Mouse (Mus musculus) C2C12 (cell line): ENCODE results near the gene Ogfod1. TPM values are rescaled to one million over a fixed set of nuclear protein-coding genes. Genes with fewer than 3 reads are reported as not detected.

Experiments
- H3K27me3 ChIP-seq: one replicate; pipeline ENCODE4 v1.6.1; 2011; ENCODE audit not compliant: control insufficient read depth, insufficient read depth, insufficient read length
- H3K36me3 ChIP-seq: one replicate; pipeline ENCODE4 v1.6.1; 2011; ENCODE audit not compliant: control insufficient read depth, insufficient read depth
- H3K4me3 ChIP-seq: one replicate; pipeline ENCODE4 v1.5.1; 2011; ENCODE audit warnings: mild to moderate bottlenecking, control low read depth; ENCODE audit not compliant: poor library complexity, insufficient read depth, severe bottlenecking
- H3K79me2 ChIP-seq: one replicate; pipeline ENCODE4 v1.6.1; 2011; ENCODE audit not compliant: control insufficient read depth, insufficient read depth
- H3K79me3 ChIP-seq: one replicate; pipeline ENCODE4 v1.6.1; 2011; ENCODE audit warnings: low read depth, control low read depth
- H3ac ChIP-seq: one replicate; pipeline ENCODE3; 2011; ENCODE audit warnings: low read depth; ENCODE audit not compliant: control insufficient read depth, insufficient read length
- CEBPB ChIP-seq: IDR thresholded peaks from one replicate; pipeline ENCODE4 v1.6.1; 2011; ENCODE audit warnings: low read depth, mild to moderate bottlenecking, control low read depth, moderate library complexity
- CTCF ChIP-seq: IDR thresholded peaks from one replicate; pipeline ENCODE4 v1.5.1; 2011; ENCODE audit not compliant: control insufficient read depth, insufficient read depth, insufficient read length
- FOSL1 ChIP-seq: IDR thresholded peaks from one replicate; pipeline ENCODE4 v1.8.0; 2011; ENCODE audit warnings: mild to moderate bottlenecking, low read length; ENCODE audit not compliant: poor library complexity, insufficient read depth, severe bottlenecking
- MAX ChIP-seq: IDR thresholded peaks from one replicate; pipeline ENCODE4 v1.6.1; 2011; ENCODE audit warnings: mild to moderate bottlenecking, control low read depth
- MYOD1 ChIP-seq: IDR thresholded peaks from one replicate; pipeline ENCODE4 v1.6.1; 2011; ENCODE audit warnings: low read depth; ENCODE audit not compliant: control insufficient read depth, insufficient read length
- MYOG ChIP-seq: IDR thresholded peaks from one replicate; pipeline ENCODE4 v1.6.1; 2011; ENCODE audit not compliant: control insufficient read depth, insufficient read length; ENCODE audit errors: extremely low read depth
- USF1 ChIP-seq: IDR thresholded peaks from one replicate; pipeline ENCODE4 v1.6.1; 2011; ENCODE audit warnings: low read depth, mild to moderate bottlenecking, control low read depth, moderate library complexity
- polyA plus RNA-seq: library from polyadenylated mRNA; unstranded; fragments of >200 nt; fragmentation: generic; extraction: Trizol; gene quantifications from one replicate; pipeline ENCODE4 v1.2.1, GENCODE M21; 2012; ENCODE audit warnings: missing spikeins

Ogfod1 gene
- polyA plus RNA-seq, 1 experiment, result 9.7 TPM

DNA sequence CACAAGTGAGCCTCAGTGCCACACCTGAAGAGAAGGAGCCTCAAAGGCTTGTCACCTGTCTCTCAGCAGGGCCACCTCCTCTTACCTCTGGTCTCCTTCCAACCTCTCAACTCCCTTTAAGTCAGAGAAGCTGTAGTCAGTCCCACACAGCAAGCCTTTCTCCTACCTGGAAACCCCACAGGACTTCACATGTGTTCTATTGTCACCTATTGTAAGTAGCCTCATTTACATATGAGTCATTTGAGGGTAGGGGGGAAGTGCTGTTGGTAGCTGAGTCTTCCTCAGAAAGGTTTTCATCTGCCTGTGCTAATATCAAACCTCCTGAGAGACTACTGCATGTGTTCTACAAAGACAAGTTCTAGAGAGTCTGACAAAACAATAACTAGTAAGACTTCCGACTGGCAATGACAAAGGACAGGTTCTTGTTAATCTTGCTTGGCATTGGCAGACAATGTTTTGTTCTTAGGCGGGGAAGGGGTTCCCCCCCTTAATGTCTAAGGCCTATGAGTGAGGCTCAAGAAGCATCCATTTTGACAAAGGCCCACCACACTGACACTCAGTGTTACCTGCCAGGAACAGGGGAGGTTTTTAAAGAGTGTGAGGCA lies 26.8 kb upstream of the Ogfod1 start:
- H3K27me3 ChIP-seq, result no peaks in the 10 kb centered on the region
- peaks cover 59% of the 10 kb centered on the region for H3K79me3 ChIP-seq
- TF ChIP-seq MYOG (no peak), USF1 (no peak), MAX (no peak), FOSL1 (no peak), MYOD1 (no peak), CEBPB (no peak), CTCF (no peak)
- H3K4me3 ChIP-seq, result no peak overlapping the region
- H3ac ChIP-seq, result no peak overlapping the region
- H3K79me2 ChIP-seq, result peaks cover 67% of the 10 kb centered on the region
- H3K36me3 ChIP-seq, result peaks cover 13% of the 10 kb centered on the region

DNA sequence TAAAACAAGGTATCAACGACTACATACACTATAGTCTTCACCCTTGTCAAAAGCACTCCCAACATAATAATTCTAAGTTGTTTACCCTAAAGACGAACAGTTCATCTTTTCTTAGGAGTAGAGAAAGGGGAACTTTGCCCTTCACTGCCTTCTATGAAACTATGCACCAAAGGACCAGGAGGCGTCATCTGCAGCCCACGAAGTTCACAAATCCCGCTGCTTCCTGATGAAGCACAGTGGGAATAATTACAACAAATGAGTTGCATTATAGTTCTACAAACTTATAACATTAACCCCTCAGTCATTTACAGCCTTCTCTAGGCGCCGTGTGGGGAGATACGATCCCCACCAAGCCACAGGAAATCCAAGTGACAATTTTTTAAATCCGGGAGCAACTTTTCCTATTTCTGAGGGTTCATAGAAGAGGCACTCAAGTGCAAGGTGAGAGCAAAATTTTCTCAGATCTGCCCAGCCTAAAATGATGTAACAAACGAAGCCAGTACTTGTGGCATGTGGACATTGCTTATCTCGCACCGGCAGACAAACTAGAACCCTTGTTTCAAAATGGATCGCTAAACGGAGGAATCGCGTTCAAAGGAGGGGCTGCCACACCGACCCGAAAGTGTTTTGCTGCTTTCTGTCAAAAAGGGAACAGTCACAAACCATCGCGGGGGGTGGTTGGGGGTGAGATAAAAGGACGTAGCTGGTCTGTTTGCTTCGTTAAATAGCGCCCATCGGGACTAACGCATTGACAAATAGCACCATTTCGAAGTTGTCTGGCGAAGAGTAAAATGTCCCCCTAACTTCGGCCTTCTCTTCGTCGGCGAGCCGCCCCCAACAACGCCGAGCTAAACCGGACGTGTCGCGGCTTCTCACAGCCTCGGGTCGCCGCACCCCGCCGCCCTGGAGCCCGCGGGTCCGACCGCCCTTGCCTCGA lies 25.7 kb upstream of the Ogfod1 start:
- Histone ChIP-seq H3K79me2 (peaks cover 56% of the 10 kb centered on the region), H3K4me3 (peak overlapping the region; percentile 74), H3K27me3 (no peaks in the 10 kb centered on the region), H3K79me3 (peaks cover 48% of the 10 kb centered on the region), H3K36me3 (peaks cover 7% of the 10 kb centered on the region), H3ac (peak overlapping the region; percentile 100)
- TF ChIP-seq CTCF (no peak), MAX (no peak), USF1 (no peak), FOSL1 (no peak)

- no peaks in the 10 kb centered on the region for H3K27me3 ChIP-seq
- peak within 1 kb of the TSS; percentile 100 for H3ac ChIP-seq
- peak within 1 kb of the TSS; percentile 74 for H3K4me3 ChIP-seq
- TF ChIP-seq CTCF, result peak; percentile 82
- no peak for TF ChIP-seq MYOD1
- H3K36me3 ChIP-seq, result no peaks in the 10 kb centered on the region
- peaks cover 42% of the 10 kb centered on the region for H3K79me3 ChIP-seq
- H3K79me2 ChIP-seq, result peaks cover 47% of the 10 kb centered on the region
Measured at GRCm38 (mm10) chr8:94012013-94012951, 24.7 kb upstream of the Ogfod1 start, which contains the start of gene Amfr. Gene Amfr (minus strand): TSS chr8:94012842.

DNA sequence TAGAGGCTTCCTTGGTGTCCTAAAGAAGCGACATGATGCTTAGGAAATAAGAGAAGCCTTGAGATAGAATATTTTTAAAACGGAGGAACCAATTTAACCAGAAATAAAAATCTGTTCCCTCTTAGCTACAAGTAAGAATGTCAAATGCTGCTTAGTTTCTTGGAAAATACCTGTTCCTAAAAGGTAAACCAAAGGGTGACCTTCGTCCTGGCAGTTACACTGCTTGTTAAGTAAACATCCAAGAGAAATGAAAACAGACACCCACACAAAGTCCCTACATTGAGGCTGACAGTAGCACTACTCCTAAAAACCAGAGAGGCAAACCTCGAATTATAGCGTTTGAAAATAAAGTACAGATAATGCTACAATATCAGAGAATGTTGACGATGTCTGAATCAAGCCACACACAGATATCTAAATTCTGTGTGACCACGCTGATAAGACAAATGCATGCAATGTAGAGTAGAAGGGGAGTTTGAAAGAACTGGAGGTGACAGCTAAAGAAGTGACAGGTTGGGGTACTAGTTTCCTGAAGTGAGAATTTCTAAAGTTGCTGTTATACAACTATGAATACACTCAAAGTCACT lies 23.9 kb upstream of the Ogfod1 start:
- H3K79me2 ChIP-seq, result peaks cover 38% of the 10 kb centered on the region
- no peaks in the 10 kb centered on the region for H3K27me3 ChIP-seq
- peak overlapping the region; percentile 90 for H3ac ChIP-seq
- TF ChIP-seq CTCF (no peak), CEBPB (no peak), MAX (no peak)
- peaks cover 35% of the 10 kb centered on the region for H3K79me3 ChIP-seq
- H3K4me3 ChIP-seq, result peak overlapping the region; percentile 74
- H3K36me3 ChIP-seq, result no peaks in the 10 kb centered on the region

- no peak overlapping the region for H3ac ChIP-seq
- no peaks in the 10 kb centered on the region for H3K27me3 ChIP-seq
- peaks cover 79% of the 10 kb centered on the region for H3K36me3 ChIP-seq
- no peaks in the 10 kb centered on the region for H3K79me2 ChIP-seq
- H3K79me3 ChIP-seq, result no peaks in the 10 kb centered on the region
- no peak overlapping the region for H3K4me3 ChIP-seq
- TF ChIP-seq CTCF, result no peak
- no peak for TF ChIP-seq MYOG
- TF ChIP-seq FOSL1, result no peak
- TF ChIP-seq MAX, result no peak
- no peak for TF ChIP-seq CEBPB
- no peak for TF ChIP-seq USF1
- TF ChIP-seq MYOD1, result no peak
Measured at GRCm38 (mm10) chr8:94023916-94024315, 13.1 kb upstream of the Ogfod1 start.
